Mouse (Mus musculus): ENCODE measurements around the gene Efcc1.

- no peak for TF ChIP-seq CTCF (IDR thresholded peaks at IDR 0.05; ENCODE audit: low read depth)
- TF ChIP-seq EP300 (IDR thresholded peaks at IDR 0.05; ENCODE audit: low read depth): no peak
These were observed 17.4 kb downstream of the Efcc1 start for GRCm38 (mm10) chr6:87748078-87748477.
